Mouse (Mus musculus) midbrain, embryonic 14.5 days (tissue): ENCODE measurements around the gene Dcdc2a. TPM values are rescaled to one million over a fixed set of nuclear protein-coding genes. Genes with fewer than 3 reads are reported as not detected.

Experiments
- ATAC-seq: fragments of 200-750 bp; cut with Nextera tagmentation; 2 replicates; pipeline ENCODE4 v1.8.0; 2017; ENCODE audit warnings: moderate number of reproducible peaks, moderate library complexity; ENCODE audit not compliant: low FRiP score, low TSS enrichment
- DNase-seq: peaks from one replicate; pipeline ENCODE4 v3.0.0-alpha.2; 2015
- H3K27ac ChIP-seq: fragments of 300-500 bp; sonication (generic); replicated peaks from 2 replicates; pipeline ENCODE4 v1.5.1; 2014; ENCODE audit warnings: mild to moderate bottlenecking, low read depth, low read length, moderate library complexity
- H3K27me3 ChIP-seq: fragments of 300-500 bp; sonication (generic); 2 replicates; pipeline ENCODE4 v1.6.1; 2014; ENCODE audit warnings: low read length, control low read depth, mixed read lengths; ENCODE audit not compliant: control insufficient read depth, insufficient read depth
- H3K36me3 ChIP-seq: fragments of 300-500 bp; sonication (generic); 2 replicates; pipeline ENCODE4 v1.6.1; 2014; ENCODE audit warnings: low read length, control low read depth; ENCODE audit not compliant: control insufficient read depth, insufficient read depth
- H3K4me1 ChIP-seq: fragments of 300-500 bp; sonication (generic); 2 replicates; pipeline ENCODE4 v1.6.1; 2014; ENCODE audit warnings: mild to moderate bottlenecking, antibody characterized with exemption, low read length, control low read depth; ENCODE audit not compliant: control insufficient read depth, insufficient read depth
- H3K4me2 ChIP-seq: fragments of 300-500 bp; sonication (generic); 2 replicates; pipeline ENCODE4 v1.6.1; 2014; ENCODE audit warnings: mild to moderate bottlenecking, low read length, moderate library complexity
- H3K4me3 ChIP-seq: fragments of 300-500 bp; sonication (generic); replicated peaks from 2 replicates; pipeline ENCODE4 v1.5.1; 2014; ENCODE audit warnings: low read depth, low read length
- H3K9ac ChIP-seq: fragments of 300-500 bp; sonication (generic); replicated peaks from 2 replicates; pipeline ENCODE4 v1.6.1; 2014; ENCODE audit warnings: mild to moderate bottlenecking, low read length, moderate library complexity
- H3K9me3 ChIP-seq: fragments of 300-500 bp; sonication (generic); 2 replicates; pipeline ENCODE4 v1.6.1; 2016; ENCODE audit warnings: low read length, control low read depth, mixed read lengths; ENCODE audit not compliant: control insufficient read depth
- WGBS: fragments of 180-500 bp; shearing (Covaris S2); extraction: QIAGEN DNeasy Blood & Tissue Kit; methylation state at CpG from one replicate; pipeline ENCODE4 v1.1.7; 2014; 5-methylcytosine and 5-hydroxymethylcytosine counted together
- polyA plus RNA-seq: library from polyadenylated mRNA; unstranded; fragments of >200 nt; fragmentation: Nextera tagmentation; extraction: Ambion mirVana; gene quantifications from 2 replicates; pipeline ENCODE4 v1.2.1, GENCODE M21; 2014

The Dcdc2a gene
- polyA plus RNA-seq, 1 experiment from 2014 or later = 5.1 TPM

DNA sequence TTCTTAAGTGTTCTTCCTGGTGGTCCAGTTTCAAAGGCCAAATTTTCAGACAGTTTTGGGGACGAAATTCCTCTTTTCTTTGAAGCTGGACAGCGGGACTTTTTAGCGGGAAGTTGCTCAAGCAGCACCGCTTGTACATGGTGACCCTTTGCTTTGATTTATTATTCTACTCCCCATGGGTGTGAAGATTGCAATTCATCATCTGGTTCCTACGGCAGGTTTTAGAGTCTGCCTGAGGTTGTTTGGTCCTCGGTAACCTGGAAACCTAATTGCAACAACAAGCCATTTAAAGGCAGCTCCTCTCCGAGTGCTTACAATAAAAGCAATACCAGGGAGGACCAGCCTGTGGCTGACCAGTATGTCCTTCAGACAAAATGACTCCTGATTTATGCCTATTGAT lies 21.5 kb downstream of the Dcdc2a start:
- Histone ChIP-seq H3K27ac (no peak overlapping the region), H3K4me3 (no peak overlapping the region), H3K4me2 (no peak overlapping the region), H3K27me3 (no peaks in the 10 kb centered on the region), H3K36me3 (no peaks in the 10 kb centered on the region), H3K9me3 (no peaks in the 10 kb centered on the region), H3K9ac (no peak overlapping the region), H3K4me1 (no peaks in the 10 kb centered on the region)
- 35% methylated on average over 7 of the region's 7 CpGs for WGBS
- DNase-seq = peak; percentile 23
- no peak for ATAC-seq

DNA sequence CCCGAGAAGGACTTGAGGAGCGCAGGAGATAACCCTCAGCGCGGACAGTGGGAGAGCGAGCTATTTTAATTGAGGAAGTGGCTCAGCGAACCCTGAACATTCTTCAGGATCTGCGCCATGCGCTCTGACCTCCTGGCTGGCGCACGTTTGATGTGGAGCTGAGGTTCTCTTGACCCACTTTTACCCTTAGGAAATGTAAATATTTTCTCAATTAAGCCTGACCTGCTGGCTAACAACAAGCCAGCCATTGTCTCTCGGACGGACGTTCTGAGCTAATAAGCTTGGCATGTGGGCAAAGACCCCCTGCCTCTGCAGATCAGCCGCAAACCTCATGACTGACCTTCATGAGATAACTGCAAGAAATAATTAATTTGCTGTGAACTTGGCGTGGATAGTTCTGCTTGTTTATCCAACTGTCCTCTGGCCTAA lies 27.4 kb downstream of the Dcdc2a start:
- Histone ChIP-seq H3K4me3 (no peak overlapping the region), H3K27ac (no peak overlapping the region), H3K4me1 (peaks cover 4% of the 10 kb centered on the region; the same call in 1 of the 2 replicates), H3K36me3 (no peaks in the 10 kb centered on the region), H3K27me3 (no peaks in the 10 kb centered on the region), H3K9me3 (no peaks in the 10 kb centered on the region), H3K9ac (no peak overlapping the region), H3K4me2 (peak overlapping the region; percentile 21; the same call in 1 of the 2 replicates)
- 41% methylated on average over 15 of the region's 15 CpGs for WGBS
- ATAC-seq (no peak), DNase-seq (peak; percentile 20)

DNA sequence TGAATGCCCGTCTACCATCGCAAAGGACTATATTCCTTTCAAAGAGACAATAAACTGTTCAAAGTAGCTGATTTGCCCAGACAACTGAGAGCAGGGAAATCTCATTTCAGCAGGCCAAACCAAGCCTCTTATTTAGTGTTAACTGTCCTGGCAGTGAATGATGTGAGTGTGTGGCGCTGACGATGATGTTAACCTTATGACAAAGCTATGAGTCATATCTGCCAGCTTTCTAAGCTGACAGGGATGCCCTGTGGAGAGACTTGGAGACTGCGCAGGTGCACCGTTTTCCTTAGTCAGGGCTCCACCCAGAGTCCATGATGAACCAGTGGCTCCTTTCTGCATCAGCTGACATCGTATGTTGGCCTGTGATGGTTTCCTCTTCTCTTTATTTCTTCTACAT lies 29.3 kb downstream of the Dcdc2a start:
- ATAC-seq (no peak), DNase-seq (no peak)
- Histone ChIP-seq H3K4me2 (no peak overlapping the region), H3K4me3 (no peak overlapping the region), H3K9ac (no peak overlapping the region), H3K9me3 (no peaks in the 10 kb centered on the region), H3K4me1 (peaks cover 4% of the 10 kb centered on the region; the same call in 1 of the 2 replicates), H3K27me3 (no peaks in the 10 kb centered on the region), H3K36me3 (no peaks in the 10 kb centered on the region), H3K27ac (no peak overlapping the region)
- WGBS = 91% methylated on average over 7 of the region's 7 CpGs

DNA sequence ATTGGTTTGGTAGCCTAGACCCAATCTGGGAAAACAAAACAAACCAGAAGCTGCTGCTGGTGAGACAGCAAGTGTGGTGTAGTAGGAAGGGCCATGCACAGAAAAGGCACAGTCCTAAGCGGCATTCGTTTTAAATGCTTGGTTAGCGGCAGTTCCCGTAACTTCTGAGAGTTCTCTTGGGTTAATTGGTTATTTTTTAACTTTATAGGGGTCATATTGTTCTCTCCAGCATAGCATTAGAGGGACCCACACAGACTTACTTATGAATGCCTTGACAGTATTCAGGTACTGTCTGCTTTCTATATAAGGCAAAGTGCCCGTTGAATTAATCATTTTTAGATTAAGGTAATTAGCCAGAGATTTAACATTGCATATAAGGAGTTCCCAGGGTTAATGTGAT lies 35.5 kb downstream of the Dcdc2a start:
- ATAC-seq (no peak), DNase-seq (no peak)
- H3K27me3 ChIP-seq = no peaks in the 10 kb centered on the region
- H3K36me3 ChIP-seq = no peaks in the 10 kb centered on the region
- H3K4me1 ChIP-seq = no peaks in the 10 kb centered on the region
- H3K4me3 ChIP-seq = no peak overlapping the region
- H3K27ac ChIP-seq = no peak overlapping the region
- no peaks in the 10 kb centered on the region for H3K9me3 ChIP-seq
- H3K4me2 ChIP-seq = no peak overlapping the region
- 89% methylated on average over 5 of the region's 5 CpGs for WGBS
- H3K9ac ChIP-seq = no peak overlapping the region

DNA sequence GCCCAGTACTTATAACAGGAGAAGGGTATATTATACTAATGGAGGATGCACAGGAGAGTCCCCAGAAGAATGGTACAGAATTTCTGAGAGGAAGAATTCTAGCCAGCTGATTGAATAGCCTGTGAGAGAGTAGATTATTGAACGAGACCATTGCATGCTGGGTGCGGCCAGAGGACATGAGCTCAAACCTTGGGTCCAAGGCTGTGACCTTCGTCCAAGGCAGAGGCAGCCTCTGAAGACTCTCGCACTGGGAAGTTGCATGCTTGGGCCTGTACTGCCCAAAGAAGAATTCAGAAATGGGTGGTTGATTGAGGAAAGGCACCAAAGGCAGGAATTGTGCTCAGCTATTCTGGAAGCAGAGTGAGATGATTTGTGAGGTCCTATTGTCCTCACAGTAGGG lies 38.0 kb downstream of the Dcdc2a start:
- Histone ChIP-seq H3K9ac (no peak overlapping the region), H3K4me3 (no peak overlapping the region), H3K9me3 (no peaks in the 10 kb centered on the region), H3K27ac (no peak overlapping the region), H3K27me3 (no peaks in the 10 kb centered on the region), H3K4me2 (no peak overlapping the region), H3K4me1 (no peaks in the 10 kb centered on the region), H3K36me3 (no peaks in the 10 kb centered on the region)
- no peak for DNase-seq
- WGBS = 89% methylated on average over 4 of the region's 4 CpGs
- ATAC-seq = no peak

DNA sequence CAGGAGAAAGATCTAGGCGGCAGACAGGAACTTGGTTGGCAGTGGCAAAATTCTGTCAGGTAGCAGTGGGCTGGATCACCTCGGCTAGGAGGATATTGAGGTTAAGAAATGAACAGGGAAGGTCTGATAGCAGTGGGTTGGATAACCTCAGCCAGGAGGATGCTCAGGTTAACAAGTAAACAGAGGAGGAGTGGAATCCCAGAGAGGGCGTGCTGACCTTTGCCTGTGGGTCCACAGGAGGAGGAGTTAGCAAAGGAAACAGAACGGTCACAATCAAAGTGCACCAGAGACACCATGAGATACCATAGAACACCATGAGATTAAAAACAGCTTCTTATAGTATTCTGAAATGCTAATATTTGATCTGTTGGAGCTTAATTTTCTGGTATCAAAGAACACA lies 38.6 kb downstream of the Dcdc2a start:
- no peak overlapping the region for H3K9ac ChIP-seq
- no peaks in the 10 kb centered on the region for H3K9me3 ChIP-seq
- H3K27ac ChIP-seq = no peak overlapping the region
- DNase-seq = no peak
- H3K4me2 ChIP-seq = no peak overlapping the region
- no peaks in the 10 kb centered on the region for H3K27me3 ChIP-seq
- no peaks in the 10 kb centered on the region for H3K36me3 ChIP-seq
- WGBS = 86% methylated on average over 4 of the region's 4 CpGs
- H3K4me3 ChIP-seq = no peak overlapping the region
- H3K4me1 ChIP-seq = no peaks in the 10 kb centered on the region
- ATAC-seq = no peak

DNA sequence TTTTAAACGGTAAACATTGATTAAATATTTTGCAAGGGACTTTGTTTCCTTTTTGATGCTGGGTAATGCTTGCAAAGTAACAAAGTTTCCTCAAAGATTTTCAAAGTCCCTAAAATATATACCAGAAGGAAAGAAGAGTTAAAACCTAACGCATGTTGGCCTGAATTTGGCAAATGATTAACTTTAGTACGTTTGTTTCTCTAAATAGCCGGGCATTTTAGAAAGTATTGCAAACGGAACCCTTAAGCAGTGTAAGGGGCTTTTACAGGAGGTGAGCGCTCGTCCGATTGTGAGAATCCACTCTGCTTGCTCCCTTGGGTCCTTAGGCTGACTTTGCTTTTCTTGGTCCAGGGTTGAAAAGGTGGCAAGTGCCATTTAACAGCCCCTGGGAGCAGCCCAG lies 41.5 kb downstream of the Dcdc2a start:
- no peaks in the 10 kb centered on the region for H3K27me3 ChIP-seq
- WGBS = 92% methylated on average over 8 of the region's 8 CpGs
- H3K9me3 ChIP-seq = no peaks in the 10 kb centered on the region
- DNase-seq (no peak), ATAC-seq (no peak)
- no peak overlapping the region for H3K4me2 ChIP-seq
- H3K36me3 ChIP-seq = no peaks in the 10 kb centered on the region
- no peak overlapping the region for H3K27ac ChIP-seq
- no peak overlapping the region for H3K9ac ChIP-seq
- H3K4me3 ChIP-seq = no peak overlapping the region
- no peaks in the 10 kb centered on the region for H3K4me1 ChIP-seq

DNA sequence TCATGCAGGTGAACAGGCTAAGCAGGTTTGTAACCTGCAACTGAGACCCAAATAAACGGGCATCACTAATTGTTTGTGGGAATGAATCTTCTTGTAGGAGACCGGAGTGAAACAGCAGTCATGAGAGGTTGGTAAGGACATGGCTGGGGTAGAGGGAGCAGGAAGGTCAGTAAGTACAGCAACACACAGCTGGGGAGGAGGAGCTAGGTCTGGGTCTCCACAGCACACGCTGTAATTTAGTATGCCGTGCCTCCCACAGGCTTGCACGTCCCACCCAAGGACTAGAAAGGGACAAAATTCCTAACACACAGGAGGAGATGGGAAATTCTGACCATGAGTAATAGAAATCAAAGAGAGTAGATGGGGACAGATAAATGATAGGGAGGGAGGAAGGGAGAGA lies 42.8 kb downstream of the Dcdc2a start:
- Histone ChIP-seq H3K9ac (no peak overlapping the region), H3K4me1 (no peaks in the 10 kb centered on the region), H3K36me3 (no peaks in the 10 kb centered on the region), H3K4me3 (no peak overlapping the region), H3K4me2 (no peak overlapping the region), H3K27ac (no peak overlapping the region), H3K9me3 (no peaks in the 10 kb centered on the region), H3K27me3 (no peaks in the 10 kb centered on the region)
- DNase-seq (no peak), ATAC-seq (no peak)
- WGBS = 70% methylated on average over 5 of the region's 5 CpGs

DNA sequence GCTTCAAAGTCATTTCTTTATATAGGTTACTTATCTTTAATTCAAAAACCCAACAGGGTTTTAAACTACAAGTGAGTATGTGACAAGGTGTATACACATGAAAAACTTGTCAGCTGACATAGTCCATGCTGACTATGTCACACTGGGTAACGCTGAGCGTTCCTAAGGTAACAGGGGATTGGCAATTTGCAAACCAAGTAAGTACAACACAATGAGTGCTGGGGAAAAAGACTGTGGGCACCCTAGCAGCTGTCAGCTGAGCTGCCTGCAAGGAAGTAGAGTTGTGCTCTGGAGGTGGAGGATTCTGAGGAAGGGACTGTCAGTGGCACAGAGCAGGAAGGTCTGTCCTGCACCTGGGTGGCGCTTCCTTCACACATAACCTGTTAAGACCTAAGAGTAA lies 43.7 kb downstream of the Dcdc2a start:
- ATAC-seq = no peak
- no peak for DNase-seq

More for the DNA sequence above, 43.7 kb downstream of the Dcdc2a start:
- H3K27ac ChIP-seq = no peak overlapping the region
- no peak overlapping the region for H3K4me2 ChIP-seq
- no peak overlapping the region for H3K4me3 ChIP-seq
- no peaks in the 10 kb centered on the region for H3K4me1 ChIP-seq
- no peaks in the 10 kb centered on the region for H3K27me3 ChIP-seq
- H3K9me3 ChIP-seq = no peaks in the 10 kb centered on the region
- H3K36me3 ChIP-seq = no peaks in the 10 kb centered on the region
- 67% methylated on average over 3 of the region's 3 CpGs for WGBS
- no peak overlapping the region for H3K9ac ChIP-seq
